In the genomic region with DNA sequence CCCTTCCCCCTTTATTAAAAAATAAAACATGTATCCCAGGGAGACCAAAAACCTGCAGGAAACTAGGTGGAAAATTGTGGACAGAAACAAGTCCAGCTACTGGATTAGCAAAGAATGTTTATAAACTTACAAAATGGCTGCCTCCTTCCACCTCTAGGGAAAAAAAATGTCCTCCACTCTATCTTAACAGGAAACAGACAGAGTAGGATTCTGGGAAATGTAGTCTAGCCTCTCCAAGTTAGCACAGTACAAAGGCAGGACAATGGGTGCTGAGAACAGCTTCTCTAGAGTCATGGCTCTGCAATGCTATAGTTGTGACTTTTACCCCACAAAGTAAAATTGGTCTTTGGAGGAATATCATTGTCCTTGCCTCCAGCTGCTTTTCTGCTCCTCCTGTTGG, we compare ENCODE assay signal across 27 mouse cellular contexts. TPM values are rescaled to one million over a fixed set of nuclear protein-coding genes. Genes with fewer than 3 reads are reported as not detected.
DNase-seq lines count a peak whose midpoint lies in the region; ATAC-seq and TF ChIP-seq lines count a peak whose summit lies in the region.
"Had no signal": no experiment of that assay in that cellular context is flagged by ENCODE, and none has a peak within 500 bp of the region (broad histone marks: within the 10 kb centered on the region; RNA-seq: fewer than 3 reads in every experiment).

No protein-coding gene starts in this region.

- H3K27ac ChIP-seq in hindbrain, postnatal 0 days: no peak overlapping the region
- H3K27ac ChIP-seq in hindbrain, embryonic 16.5 days (ENCODE audit: low read depth, low read length): no peak overlapping the region
- no peak overlapping the region for H3K27ac ChIP-seq in MEL (ENCODE audit: control insufficient read depth, low read depth, low read length)
- H3K27ac ChIP-seq: heart, embryonic 15.5 days; hindbrain, embryonic 13.5 days; layer of hippocampus, adult 2 months; limb, embryonic 13.5 days; liver, embryonic 13.5 days; neural tube, embryonic 15.5 days had no signal

- no peaks in the 10 kb centered on the region for H3K4me1 ChIP-seq in hindbrain, postnatal 0 days (ENCODE audit: insufficient read depth, low read length)
- no peaks in the 10 kb centered on the region for H3K4me1 ChIP-seq in hindbrain, embryonic 16.5 days (ENCODE audit: control insufficient read depth, insufficient read depth, low read depth, low read length)
- H3K4me1 ChIP-seq in MEL (ENCODE audit: control insufficient read depth in 1 of 2, insufficient read depth in 2 of 2, low read length in 2 of 2): peaks cover 3 to 13% of the 10 kb centered on the region in 2 experiments; a peak in 3 of 4 replicates
- H3K4me1 ChIP-seq: heart, embryonic 15.5 days; limb, embryonic 13.5 days; liver, embryonic 13.5 days; neural tube, embryonic 15.5 days had no signal

- no peak for ATAC-seq in hindbrain, postnatal 0 days
- no peak for ATAC-seq in hindbrain, embryonic 16.5 days
- 0 out of 2 replicates have a peak, but pooled peaks have one; percentile 22 for ATAC-seq in megakaryocyte-erythroid progenitor cell, adult 5-6 weeks (replicated peaks; ENCODE audit: low FRiP score, low TSS enrichment, poor library complexity, severe bottlenecking)
- ATAC-seq: forebrain, postnatal 0 days; midbrain, embryonic 16.5 days; Patski had no signal

- no peak for TF ChIP-seq POLR2A in MEL (IDR thresholded peaks at IDR 0.05; ENCODE audit: control insufficient read depth in 1 of 2, insufficient read depth in 1 of 2, low read depth in 1 of 2, low read length in 2 of 2, poor library complexity in 1 of 2)

- H3K27me3 ChIP-seq in hindbrain, postnatal 0 days (ENCODE audit: insufficient read depth, low read length): no peaks in the 10 kb centered on the region
- no peaks in the 10 kb centered on the region for H3K27me3 ChIP-seq in hindbrain, embryonic 16.5 days (replicated peaks; ENCODE audit: control insufficient read depth, insufficient read depth, low read length)
- H3K27me3 ChIP-seq in MEL (ENCODE audit: control insufficient read depth in 1 of 2, insufficient read depth in 2 of 2, low read length in 2 of 2): no peaks in the 10 kb centered on the region
- H3K27me3 ChIP-seq: heart, embryonic 15.5 days had no signal

- no peaks in the 10 kb centered on the region for H3K36me3 ChIP-seq in hindbrain, postnatal 0 days (ENCODE audit: insufficient read depth, low read length)
- H3K36me3 ChIP-seq in hindbrain, embryonic 16.5 days (ENCODE audit: control insufficient read depth, insufficient read depth, low read length): no peaks in the 10 kb centered on the region
- H3K36me3 ChIP-seq in MEL (ENCODE audit: control insufficient read depth in 1 of 2, insufficient read depth in 2 of 2, low read length in 2 of 2): peaks cover 0 to 8% of the 10 kb centered on the region in 2 experiments; a peak in 2 of 4 replicates
- H3K36me3 ChIP-seq: heart, embryonic 15.5 days; hindbrain, embryonic 13.5 days; limb, embryonic 13.5 days; liver, embryonic 13.5 days; neural tube, embryonic 15.5 days had no signal

- no peaks in the 10 kb centered on the region for H3K9me3 ChIP-seq in hindbrain, postnatal 0 days (ENCODE audit: low read length)
- 0 out of 2 replicates have a peak, but pooled peaks cover 2% of the 10 kb centered on the region for H3K9me3 ChIP-seq in hindbrain, embryonic 16.5 days (ENCODE audit: control insufficient read depth, low read length)
- H3K9me3 ChIP-seq in MEL (replicated peaks; ENCODE audit: insufficient read depth, low read length): no peaks in the 10 kb centered on the region
- H3K9me3 ChIP-seq: heart, embryonic 15.5 days; limb, embryonic 13.5 days; liver, embryonic 13.5 days; neural tube, embryonic 15.5 days had no signal

- TF ChIP-seq CTCF in hindbrain, postnatal 0 days (IDR thresholded peaks at IDR 0.05; ENCODE audit: low read depth): no peak
- TF ChIP-seq CTCF in MEL (IDR thresholded peaks at IDR 0.05 in 2 of 3, conservative IDR thresholded peaks at IDR 0.05 in 1 of 3; ENCODE audit: control insufficient read depth in 1 of 3, insufficient read depth in 1 of 3, low read depth in 2 of 3, low read length in 3 of 3, poor library complexity in 1 of 3, severe bottlenecking in 1 of 3): no peak

- TF ChIP-seq RAD21 in MEL (IDR thresholded peaks at IDR 0.05; ENCODE audit: low read depth, low read length): no peak

- peak; percentile 23 for DNase-seq in hindbrain, postnatal 0 days (ENCODE audit: low spot score)
- DNase-seq in 3T3-L1 (ENCODE audit: low read depth, low spot score): peak; percentile 66
- DNase-seq in MEL (ENCODE audit: low read depth, low spot score): peak; percentile 42
- DNase-seq in neural tube, embryonic 10.5 days (ENCODE audit: extremely low spot score, low spot score): no peak
- no peak for DNase-seq in ovary, postnatal 10 days (ENCODE audit: low spot score)
- DNase-seq: adrenal gland, postnatal 10 days; cerebellum, adult 2 months; cerebellum, postnatal 25 days; forebrain, postnatal 0 days; gastrocnemius, postnatal 36 days; heart, postnatal 36 days; kidney, adult 8-10 months; kidney, postnatal 25 days; liver, embryonic 13.5 days; lung, adult 2 months; lung, postnatal 14 days had no signal

- no peaks in the 10 kb centered on the region for H3K79me2 ChIP-seq in MEL (ENCODE audit: control insufficient read depth, insufficient read depth, low read length, poor library complexity)

- no peak for TF ChIP-seq EP300 in MEL (IDR thresholded peaks at IDR 0.05; ENCODE audit: low read depth in 1 of 2, low read length in 2 of 2)

- H3K9ac ChIP-seq in hindbrain, postnatal 0 days (replicated peaks; ENCODE audit: low read length): no peak overlapping the region
- no peak overlapping the region for H3K9ac ChIP-seq in hindbrain, embryonic 16.5 days (ENCODE audit: low read depth, low read length)
- H3K9ac ChIP-seq in MEL (ENCODE audit: control insufficient read depth, low read depth, low read length, poor library complexity, severe bottlenecking): no peak overlapping the region
- H3K9ac ChIP-seq: forebrain, postnatal 0 days; heart, embryonic 15.5 days; hindbrain, embryonic 13.5 days; limb, embryonic 13.5 days; liver, embryonic 13.5 days; neural tube, embryonic 15.5 days had no signal

- H3K4me3 ChIP-seq in hindbrain, postnatal 0 days (ENCODE audit: low read length): no peak overlapping the region
- H3K4me3 ChIP-seq in hindbrain, embryonic 16.5 days (ENCODE audit: low read length): no peak overlapping the region
- no peak overlapping the region for H3K4me3 ChIP-seq in MEL (ENCODE audit: control insufficient read depth in 1 of 2, insufficient read depth in 1 of 2, low read depth in 2 of 2, low read length in 2 of 2)
- H3K4me3 ChIP-seq: heart, embryonic 15.5 days; hindbrain, embryonic 13.5 days; layer of hippocampus, adult 2 months; limb, embryonic 13.5 days; liver, embryonic 13.5 days; neural tube, embryonic 15.5 days had no signal

- H3K4me2 ChIP-seq in hindbrain, postnatal 0 days (ENCODE audit: low read depth, low read length): no peak overlapping the region
- H3K4me2 ChIP-seq in hindbrain, embryonic 16.5 days (ENCODE audit: low read length): no peak overlapping the region
- H3K4me2 ChIP-seq: heart, embryonic 15.5 days; hindbrain, embryonic 13.5 days; limb, embryonic 13.5 days; liver, embryonic 13.5 days; neural tube, embryonic 15.5 days had no signal

TF ChIP-seq in MEL, 35 proteins besides CTCF, POLR2A, EP300 and RAD21:
- TF ChIP-seq ZNF384 (IDR thresholded peaks at IDR 0.05; ENCODE audit: low read depth, low read length) (peak; percentile 73), HCFC1 (IDR thresholded peaks at IDR 0.05; ENCODE audit: low read depth, low read length) (peak; percentile 84), MXI1 (IDR thresholded peaks at IDR 0.05; ENCODE audit: low read depth, low read length) (no peak), GATA1 (IDR thresholded peaks at IDR 0.05; ENCODE audit: low read depth, low read length) (0 out of 2 replicates have a peak, but pooled peaks have one; percentile 11)

RNA-seq across cellular contexts. Expression of gene Gm9817, which starts 3.5 kb away (rescaled TPM):
- total RNA-seq in hindbrain, postnatal 0 days (2014; rRNA removed): 0.21 TPM in 1 of 2 replicates, not detected in the other
- polyA plus RNA-seq in hindbrain, postnatal 0 days (2015; fragmentation: Nextera tagmentation; extraction: Ambion mirVana): 0.16 TPM in 1 of 2 replicates, not detected in the other
- 0.06 and 0.11 TPM in 2 replicates for polyA plus RNA-seq in hindbrain, embryonic 16.5 days (2015; fragmentation: Nextera tagmentation; extraction: Ambion mirVana)
- not detected in 2 replicates for total RNA-seq in MEL (2012; rRNA removed)
- under 1 TPM in 1 of 2 experiments, not detected in 1; 0.08 TPM for polyA plus RNA-seq in MEL (2012; ENCODE audit: insufficient read depth in 1 of 2, insufficient read length in 2 of 2, low read depth in 1 of 2, low replicate concordance in 2 of 2, missing spikeins in 1 of 2)
- not detected in 2 replicates for total RNA-seq in megakaryocyte-erythroid progenitor cell, adult 5-6 weeks (2014; fragmentation: Nextera tagmentation)
- not detected in 2 replicates for total RNA-seq in megakaryocyte-erythroid progenitor cell, adult 5-6 weeks (2017)
- total RNA-seq: forebrain, postnatal 0 days; layer of hippocampus, adult 2 months had no signal
- polyA plus RNA-seq: cerebellum, adult 2 months; forebrain, postnatal 0 days; intestine, embryonic 14.5 days; limb, embryonic 13.5 days; liver, embryonic 13.5 days; midbrain, embryonic 16.5 days; neural tube, embryonic 15.5 days; Patski; spleen, adult 2 months had no signal

Comparison
In these comparisons a context has a peak if more than half of its experiments do, and no peak if none do; other contexts are left out.
1. DNase-seq: peak in hindbrain, postnatal 0 days (single experiment), 3T3-L1 (single experiment) and MEL (single experiment); none in neural tube, embryonic 10.5 days (single experiment) and ovary, postnatal 10 days (single experiment).